Mouse (Mus musculus) lung, postnatal 0 days (tissue): ENCODE measurements around the gene Clec16a.

Source experiments
- CTCF ChIP-seq: IDR thresholded peaks from 2 replicates; pipeline ENCODE4 v1.5.1; 2016; ENCODE audit warnings: antibody characterized with exemption, mild to moderate bottlenecking
- EP300 ChIP-seq: IDR thresholded peaks from 2 replicates; pipeline ENCODE4 v1.6.1; 2016; ENCODE audit warnings: antibody characterized with exemption, mild to moderate bottlenecking, control low read depth

GRCm38 (mm10) chr16:10569809-10570395, 24.8 kb downstream of the Clec16a start:
- no peak for TF ChIP-seq CTCF
- no peak for TF ChIP-seq EP300
